Mouse (Mus musculus) C2C12 (cell line): ENCODE data around the gene Ssh2.

Source experiments
- CTCF ChIP-seq: IDR thresholded peaks from one replicate; pipeline ENCODE4 v1.5.1; 2011; ENCODE audit not compliant: control insufficient read depth, insufficient read depth, insufficient read length
- MYOD1 ChIP-seq: IDR thresholded peaks from one replicate; pipeline ENCODE4 v1.6.1; 2011; ENCODE audit warnings: low read depth; ENCODE audit not compliant: control insufficient read depth, insufficient read length
- MYOG ChIP-seq: IDR thresholded peaks from one replicate; pipeline ENCODE4 v1.6.1; 2011; ENCODE audit not compliant: control insufficient read depth, insufficient read length; ENCODE audit errors: extremely low read depth
- USF1 ChIP-seq: IDR thresholded peaks from one replicate; pipeline ENCODE4 v1.6.1; 2011; ENCODE audit warnings: low read depth, mild to moderate bottlenecking, control low read depth, moderate library complexity

DNA sequence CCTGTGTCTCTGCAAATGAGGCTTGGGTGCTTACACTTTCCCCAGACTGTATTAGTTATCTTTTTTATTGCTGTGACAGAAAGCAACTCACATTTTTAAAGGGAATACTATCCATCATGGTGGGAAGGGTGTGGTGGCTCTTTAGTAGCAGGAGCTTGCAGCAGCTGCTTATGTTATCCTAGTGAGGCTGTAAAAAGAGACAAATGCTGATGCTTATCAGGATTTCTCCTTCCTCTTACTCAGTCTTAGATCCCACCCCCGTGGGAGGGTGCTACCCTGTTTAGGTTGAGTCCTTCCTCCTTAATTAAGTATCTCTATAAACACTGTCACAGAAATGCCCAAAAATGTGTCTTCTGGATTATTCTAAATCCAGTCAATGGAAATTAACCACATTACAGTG is 105.1 kb downstream of the Ssh2 start:
- TF ChIP-seq CTCF = no peak
- peak; percentile 39 for TF ChIP-seq MYOD1
- TF ChIP-seq MYOG = no peak
- TF ChIP-seq USF1 = no peak
